Mouse (Mus musculus) forebrain, postnatal 0 days (tissue): ENCODE measurements around the gene Grin2d. TPM values are rescaled to one million over a fixed set of nuclear protein-coding genes. Genes with fewer than 3 reads are reported as not detected.

Experiments used
- ATAC-seq: fragments of 200-750 bp; cut with Nextera tagmentation; 2 replicates; pipeline ENCODE4 v1.8.0; 2017; ENCODE audit warnings: mild to moderate bottlenecking, moderate library complexity
- DNase-seq: peaks from one replicate; pipeline ENCODE4 v3.0.0-alpha.2; 2015
- H3K27ac ChIP-seq: fragments of 300-500 bp; sonication (generic); 2 replicates; pipeline ENCODE4 v1.5.1; 2014; ENCODE audit warnings: low read depth, mild to moderate bottlenecking, antibody characterized with exemption, low read length, moderate library complexity, mixed read lengths
- H3K27me3 ChIP-seq: fragments of 300-500 bp; sonication (generic); 2 replicates; pipeline ENCODE4 v1.6.1; 2014; ENCODE audit warnings: mild to moderate bottlenecking, low read length, mixed read lengths; ENCODE audit not compliant: insufficient read depth
- H3K36me3 ChIP-seq: fragments of 300-500 bp; sonication (generic); 2 replicates; pipeline ENCODE4 v1.6.1; 2014; ENCODE audit warnings: mild to moderate bottlenecking, moderate library complexity; ENCODE audit not compliant: insufficient read depth
- H3K4me1 ChIP-seq: fragments of 300-500 bp; sonication (generic); 2 replicates; pipeline ENCODE4 v1.6.1; 2014; ENCODE audit warnings: antibody characterized with exemption; ENCODE audit not compliant: insufficient read depth
- H3K4me2 ChIP-seq: fragments of 300-500 bp; sonication (generic); 2 replicates; pipeline ENCODE4 v1.6.1; 2014; ENCODE audit warnings: low read depth, mild to moderate bottlenecking, moderate library complexity
- H3K4me3 ChIP-seq: fragments of 300-500 bp; sonication (generic); 2 replicates; pipeline ENCODE4 v1.5.1; 2014; ENCODE audit warnings: low read depth, low read length, mixed read lengths
- H3K9ac ChIP-seq: fragments of 300-500 bp; sonication (generic); 2 replicates; pipeline ENCODE4 v1.6.1; 2014; ENCODE audit warnings: mild to moderate bottlenecking
- H3K9me3 ChIP-seq: fragments of 300-500 bp; sonication (generic); 2 replicates; pipeline ENCODE4 v1.6.1; 2016; ENCODE audit warnings: low read length
- CTCF ChIP-seq: sonication (generic); IDR thresholded peaks from 2 replicates; pipeline ENCODE4 v1.5.1; 2016; ENCODE audit warnings: antibody characterized with exemption, control low read depth, low read depth
- WGBS: fragments of 180-500 bp; shearing (Covaris S2); extraction: QIAGEN DNeasy Blood & Tissue Kit; methylation state at CpG from one replicate; pipeline ENCODE4 v1.1.7; 2014; 5-methylcytosine and 5-hydroxymethylcytosine counted together
- polyA plus RNA-seq: library from polyadenylated mRNA; unstranded; fragments of >200 nt; fragmentation: Nextera tagmentation; extraction: Ambion mirVana; gene quantifications from 2 replicates; pipeline ENCODE4 v1.2.1, GENCODE M21; 2015
- total RNA-seq: library from RNA; depleted of rRNA; stranded (reverse); fragments of >200 nt; gene quantifications from 2 replicates; pipeline ENCODE4 v1.2.3, GENCODE M21; 2014

Gene Grin2d
- total and polyA plus RNA-seq, 2 experiments from 2014 or later = 3.4 to 12.9 TPM

DNA sequence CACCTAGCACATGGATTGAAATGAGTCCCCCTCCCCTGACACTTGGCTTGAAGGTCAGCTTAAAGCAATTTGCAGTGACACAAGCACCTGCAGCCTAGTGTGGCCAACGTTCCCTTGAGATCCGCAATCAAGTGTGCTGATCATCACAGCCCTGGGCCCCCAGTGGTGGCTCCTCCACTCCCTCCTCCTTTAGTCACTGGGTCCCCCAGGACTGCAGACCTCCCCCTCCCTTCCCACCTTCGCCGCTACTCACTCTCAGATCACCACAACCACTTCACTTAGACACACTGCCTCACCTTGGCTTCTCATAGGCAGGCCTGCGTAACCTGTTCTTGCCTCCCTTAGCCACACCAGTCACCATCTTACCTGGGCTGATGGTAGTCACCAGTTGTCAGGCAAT lies 72.2 kb downstream of the Grin2d start:
- no peaks in the 10 kb centered on the region for H3K9me3 ChIP-seq
- H3K36me3 ChIP-seq = peaks cover 89% of the 10 kb centered on the region
- H3K4me3 ChIP-seq = no peak overlapping the region
- ATAC-seq (no peak), DNase-seq (no peak)
- no peaks in the 10 kb centered on the region for H3K27me3 ChIP-seq
- no peak overlapping the region for H3K9ac ChIP-seq
- no peaks in the 10 kb centered on the region for H3K4me1 ChIP-seq
- no peak overlapping the region for H3K4me2 ChIP-seq
- H3K27ac ChIP-seq = peak overlapping the region; percentile 23; the same call in 1 of the 2 replicates
- 62% methylated on average over 5 of the region's 5 CpGs for WGBS
- TF ChIP-seq CTCF = no peak

DNA sequence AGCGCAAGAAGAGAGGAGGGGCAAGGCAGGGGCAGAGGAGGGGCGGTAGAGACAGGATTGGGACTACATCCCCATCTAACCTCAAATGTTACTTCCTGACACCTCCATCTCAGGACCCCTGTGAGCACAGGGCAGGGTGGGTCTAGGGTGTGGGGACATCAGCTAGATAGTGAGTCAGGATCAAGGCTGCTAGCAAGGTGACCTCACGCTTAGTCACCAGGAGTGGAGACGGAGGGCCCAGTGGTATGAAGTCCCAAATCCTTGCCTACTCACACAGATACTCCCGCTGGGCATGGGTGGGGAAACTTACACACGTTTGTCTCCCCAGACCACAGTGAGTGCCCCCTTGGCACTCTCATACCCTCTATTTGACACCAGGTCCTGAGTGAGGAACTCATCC lies 75.6 kb downstream of the Grin2d start:
- Histone ChIP-seq H3K27me3 (no peaks in the 10 kb centered on the region), H3K27ac (no peak overlapping the region), H3K9me3 (no peaks in the 10 kb centered on the region), H3K9ac (no peak overlapping the region), H3K4me3 (no peak overlapping the region), H3K4me1 (no peaks in the 10 kb centered on the region), H3K36me3 (peaks cover 62% of the 10 kb centered on the region), H3K4me2 (no peak overlapping the region)
- TF ChIP-seq CTCF = no peak
- 93% methylated on average over 6 of the region's 6 CpGs for WGBS
- DNase-seq (no peak), ATAC-seq (no peak)

DNA sequence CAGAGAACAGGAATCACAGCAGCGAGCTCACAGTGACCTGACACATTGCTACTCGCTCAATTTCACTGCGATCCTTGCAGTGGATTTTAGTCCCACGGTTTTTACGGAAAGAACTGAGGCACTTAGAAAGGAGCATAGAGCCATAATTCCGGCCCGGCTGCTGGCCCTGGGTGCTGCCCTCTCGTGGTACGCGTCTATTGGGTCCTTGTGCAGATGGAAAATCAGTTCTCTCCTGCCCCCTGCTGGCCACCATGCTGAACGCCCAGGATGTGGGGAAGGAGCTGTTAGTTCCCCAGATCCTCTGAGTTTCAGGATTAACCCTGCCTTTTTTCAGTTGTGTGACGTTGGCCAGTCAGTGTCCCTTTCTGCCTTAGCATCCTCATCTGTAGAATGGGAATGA lies 76.8 kb downstream of the Grin2d start:
- Histone ChIP-seq H3K36me3 (peaks cover 60% of the 10 kb centered on the region), H3K9me3 (no peaks in the 10 kb centered on the region), H3K4me3 (no peak overlapping the region), H3K27me3 (no peaks in the 10 kb centered on the region), H3K27ac (peak overlapping the region; percentile 57; the same call in 1 of the 2 replicates), H3K9ac (no peak overlapping the region), H3K4me2 (no peak overlapping the region), H3K4me1 (0 out of 2 replicates have a peak, but pooled peaks cover 2% of the 10 kb centered on the region)
- ATAC-seq (peak; percentile 82), DNase-seq (peak; percentile 96)
- TF ChIP-seq CTCF = peak; percentile 100
- 4% methylated on average over 12 of the region's 12 CpGs for WGBS

DNA sequence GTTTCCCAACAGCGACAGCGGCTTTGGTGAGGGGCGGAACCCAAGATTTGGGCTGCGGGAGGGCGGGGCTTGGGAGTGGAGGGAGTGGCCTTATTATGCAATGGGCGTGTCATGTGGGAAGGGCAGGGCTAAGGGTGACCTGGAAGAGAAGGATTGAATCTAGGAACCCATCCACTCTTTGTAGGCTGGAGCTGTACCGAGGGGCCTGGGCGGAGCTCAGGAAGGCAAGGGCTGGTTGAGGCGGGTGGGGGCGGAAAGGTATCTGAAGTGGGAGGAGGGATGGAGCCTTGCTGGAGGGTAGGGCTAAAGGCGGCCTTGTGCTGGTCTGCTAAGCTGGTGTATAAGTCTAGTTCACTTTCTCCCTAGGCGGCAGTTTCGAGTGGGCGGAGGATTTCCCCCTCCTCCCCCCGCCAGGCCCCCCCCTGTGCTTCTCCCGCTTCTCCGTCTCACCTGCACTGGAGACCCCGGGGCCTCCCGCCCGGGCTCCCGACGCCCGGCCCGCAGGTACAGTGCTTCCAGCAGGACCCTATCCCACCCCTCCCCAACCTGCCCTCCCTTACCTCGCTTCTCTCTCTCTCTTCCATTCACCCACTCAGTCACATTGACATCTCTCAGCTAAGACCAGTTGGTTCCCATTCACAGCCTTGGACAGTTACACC lies 77.5 kb downstream of the Grin2d start:
- WGBS = 34% methylated on average over 24 of the region's 25 CpGs
- Histone ChIP-seq H3K9ac (no peak overlapping the region), H3K9me3 (no peaks in the 10 kb centered on the region), H3K27ac (peak overlapping the region; percentile 57; the same call in 1 of the 2 replicates), H3K4me3 (no peak overlapping the region), H3K36me3 (peaks cover 60% of the 10 kb centered on the region), H3K4me2 (no peak overlapping the region), H3K27me3 (no peaks in the 10 kb centered on the region), H3K4me1 (0 out of 2 replicates have a peak, but pooled peaks cover 2% of the 10 kb centered on the region)
- no peak for DNase-seq
- TF ChIP-seq CTCF = no peak
- no peak for ATAC-seq

DNA sequence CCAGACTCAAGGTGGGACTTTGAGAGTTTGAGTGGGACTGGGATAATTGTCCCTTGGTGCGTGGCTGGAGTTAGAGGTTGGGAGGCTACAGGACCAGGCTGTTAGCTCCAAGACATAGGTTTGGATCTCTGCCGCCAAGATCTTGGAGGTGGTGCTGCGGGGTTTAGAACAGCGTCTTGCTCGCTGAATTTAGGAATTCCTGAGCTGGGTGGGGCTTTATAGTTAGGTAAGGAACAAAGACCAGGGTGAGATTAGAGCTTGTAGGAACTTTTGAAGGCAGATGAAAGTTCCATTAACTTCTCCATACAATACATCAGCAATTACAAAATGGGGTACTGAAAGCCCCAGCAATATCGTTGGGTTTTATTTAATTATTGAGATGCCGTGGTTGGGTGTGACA lies 78.2 kb downstream of the Grin2d start:
- Histone ChIP-seq H3K4me1 (0 out of 2 replicates have a peak, but pooled peaks cover 2% of the 10 kb centered on the region), H3K9ac (no peak overlapping the region), H3K27ac (no peak overlapping the region), H3K4me3 (no peak overlapping the region), H3K36me3 (peaks cover 67% of the 10 kb centered on the region), H3K27me3 (no peaks in the 10 kb centered on the region), H3K4me2 (no peak overlapping the region), H3K9me3 (no peaks in the 10 kb centered on the region)
- TF ChIP-seq CTCF = no peak
- 45% methylated on average over 7 of the region's 7 CpGs for WGBS
- no peak for ATAC-seq
- DNase-seq = no peak

DNA sequence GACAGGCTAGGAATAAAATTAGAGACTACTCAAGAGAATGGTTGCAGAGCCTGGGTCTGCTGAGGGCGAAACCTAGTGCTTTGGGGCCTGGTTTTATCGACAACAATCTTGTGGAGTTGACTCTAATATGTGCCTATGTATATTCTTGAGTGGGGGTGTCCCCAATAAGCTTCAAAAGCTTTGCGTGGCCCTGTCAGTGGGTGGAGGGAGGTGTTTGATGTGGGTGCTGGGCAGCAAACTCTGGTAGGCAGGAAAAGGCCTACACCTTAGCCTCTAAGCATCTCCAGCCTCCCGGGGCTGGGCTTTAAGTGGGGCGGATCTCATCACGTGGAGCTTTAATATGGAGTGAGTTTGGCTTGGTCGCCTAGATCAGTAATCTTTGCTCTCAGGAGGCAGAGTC lies 79.2 kb downstream of the Grin2d start:
- 0 out of 2 replicates have a peak overlapping the region, but pooled peaks have one; percentile 14 for H3K9ac ChIP-seq
- WGBS = 60% methylated on average over 7 of the region's 7 CpGs
- H3K9me3 ChIP-seq = no peaks in the 10 kb centered on the region
- H3K4me3 ChIP-seq = no peak overlapping the region
- TF ChIP-seq CTCF = no peak
- H3K4me1 ChIP-seq = 0 out of 2 replicates have a peak, but pooled peaks cover 2% of the 10 kb centered on the region
- peaks cover 69% of the 10 kb centered on the region for H3K36me3 ChIP-seq
- no peak overlapping the region for H3K4me2 ChIP-seq
- no peaks in the 10 kb centered on the region for H3K27me3 ChIP-seq
- DNase-seq = no peak
- no peak overlapping the region for H3K27ac ChIP-seq
- no peak for ATAC-seq

DNA sequence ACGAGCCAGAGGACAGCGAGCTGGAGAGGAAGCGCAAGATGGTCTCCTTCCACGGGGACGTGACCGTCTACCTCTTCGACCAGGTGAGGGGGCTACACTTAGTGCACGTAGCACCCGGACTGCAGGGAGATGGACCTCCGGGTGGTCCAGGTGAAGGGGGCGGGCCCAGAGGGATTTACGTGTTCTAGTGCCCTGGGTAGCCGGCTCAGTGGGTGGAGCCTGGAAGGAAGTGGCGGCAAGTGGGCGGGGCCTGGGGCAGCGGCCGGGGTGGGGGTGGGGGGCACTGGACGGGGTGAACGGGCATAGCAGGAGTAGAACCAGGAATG lies 79.7 kb downstream of the Grin2d start:
- Histone ChIP-seq H3K4me2 (peak overlapping the region; percentile 41), H3K9ac (peak overlapping the region; percentile 14), H3K4me1 (0 out of 2 replicates have a peak, but pooled peaks cover 2% of the 10 kb centered on the region), H3K27me3 (no peaks in the 10 kb centered on the region), H3K9me3 (no peaks in the 10 kb centered on the region), H3K4me3 (peak overlapping the region; percentile 19), H3K36me3 (peaks cover 69% of the 10 kb centered on the region), H3K27ac (no peak overlapping the region)
- WGBS = 5% methylated on average over 19 of the region's 19 CpGs
- ATAC-seq = no peak
- no peak for DNase-seq
- TF ChIP-seq CTCF = no peak
